Mouse (Mus musculus) layer of hippocampus, postnatal 36 days (tissue): ENCODE results near the gene Gm3252. TPM values are rescaled to one million over a fixed set of nuclear protein-coding genes. Genes with fewer than 3 reads are reported as not detected.
"Not testable (repeated sequence)": the region's sequence is repeated elsewhere in the genome, so short reads cannot be mapped to it uniquely, and the experiment has no call there.

Source experiments
- DNase-seq, 2 experiments: peaks; one replicate each; pipeline ENCODE4 v3.0.0; 2022
- total RNA-seq, 2 experiments: library from RNA; stranded (reverse); gene quantifications; 2 replicates each; pipeline ENCODE4 v1.2.3; 2021

Gm3252 gene
- under 1 TPM in 1 of 2 experiments, not detected in 1; 0.20 TPM for total RNA-seq

DNA sequence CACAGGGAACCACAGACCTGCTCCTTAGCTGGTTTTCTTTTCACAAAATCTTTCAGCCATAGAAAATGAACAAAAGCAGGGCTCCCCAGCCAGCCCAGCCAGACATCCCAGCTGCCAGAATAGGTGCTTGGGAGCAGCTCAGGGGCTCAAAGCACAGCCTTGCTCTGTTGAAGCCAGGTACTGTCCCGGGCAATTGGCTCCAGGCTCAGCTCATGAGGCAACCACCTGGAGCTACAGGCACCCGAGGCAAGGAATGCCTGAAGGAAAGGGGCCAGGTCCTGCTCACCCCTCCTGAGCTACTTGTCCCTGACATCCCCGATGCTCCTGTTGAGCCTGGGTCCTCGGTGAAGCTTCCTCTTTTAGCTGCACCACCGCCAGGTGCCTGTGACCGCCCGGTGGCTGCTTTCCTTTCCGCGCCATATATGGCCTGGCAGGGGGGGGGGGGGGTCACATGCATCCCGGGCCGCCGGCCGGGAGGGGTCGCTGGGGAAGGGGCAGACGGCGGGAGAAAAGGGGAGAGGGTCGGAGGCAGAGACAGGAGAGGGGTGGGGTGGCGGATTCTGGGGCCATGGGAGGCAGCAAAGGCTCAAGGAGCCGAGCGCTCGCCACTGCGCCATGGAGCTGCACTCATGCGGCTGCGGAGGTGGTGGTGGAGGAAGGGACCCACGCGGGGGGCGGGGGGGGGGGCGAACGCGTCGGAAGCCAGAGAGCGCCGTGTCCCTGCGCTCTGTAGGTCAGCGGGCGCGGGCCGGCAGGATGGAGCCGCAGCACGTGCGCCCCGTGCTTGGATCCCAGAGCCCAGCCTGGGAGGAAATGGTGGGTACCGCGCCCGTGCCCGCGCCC is at the start of gene Gm3252:
Gm3252 (plus strand) TSS at position 738 of the 843 bp plus-strand sequence.
- DNase-seq, result not testable (repeated sequence)

DNA sequence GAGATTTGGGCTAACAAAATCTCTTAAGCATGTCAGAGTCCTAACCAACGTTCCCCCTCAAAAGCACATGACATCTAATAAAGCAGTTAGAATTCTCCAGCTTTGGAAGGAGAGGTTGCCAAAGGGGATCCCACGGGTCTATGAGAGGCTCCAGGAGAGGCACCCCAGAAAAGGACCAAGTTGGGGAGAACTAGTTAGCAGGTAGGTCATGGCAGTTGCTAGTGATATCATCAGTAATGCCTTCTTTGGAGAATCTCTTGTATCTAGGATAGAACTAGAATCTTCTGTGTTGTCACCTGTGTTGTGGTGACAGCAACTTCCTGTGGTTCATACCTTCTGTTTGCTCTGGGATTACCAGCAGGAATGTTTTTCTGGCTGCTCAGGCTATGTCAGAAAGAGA is 17.6 kb upstream of the Gm3252 start, which contains the start of gene Gm7876:
Gm7876 (plus strand) TSS at position 301 of the 400 bp plus-strand sequence.
- not testable (repeated sequence) for DNase-seq

DNA sequence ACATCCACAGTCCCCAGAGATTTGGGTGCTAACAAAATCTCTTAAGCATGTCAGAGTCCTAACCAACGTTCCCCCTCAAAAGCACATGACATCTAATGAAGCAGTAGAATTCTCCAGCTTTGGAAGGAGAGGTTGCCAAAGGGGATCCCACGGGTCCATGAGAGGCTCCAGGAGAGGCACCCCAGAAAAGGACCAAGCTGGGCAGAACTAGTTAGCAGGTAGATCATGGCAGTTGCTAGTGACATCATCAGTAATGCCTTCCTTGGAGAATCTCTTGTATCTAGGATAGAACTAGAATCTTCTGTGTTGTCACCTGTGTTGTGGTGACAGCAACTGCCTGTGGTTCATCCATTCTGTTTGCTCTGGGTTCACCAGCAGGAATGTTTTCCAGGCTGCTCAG is 49.5 kb downstream of the Gm3252 start, which contains the start of gene Gm9602:
Gm9602 (plus strand) TSS at position 301 of the 400 bp plus-strand sequence.
- not testable (repeated sequence) for DNase-seq

Other genes with a start within 250 kb of the Gm3252 start
- not detected for gene Gm3182, start 245.0 kb upstream of the Gm3252 start, total RNA-seq
- not detected for gene Gm3047, start 171.4 kb upstream of the Gm3252 start, total RNA-seq
- under 1 TPM in 1 of 2 experiments, not detected in 1; 0.50 TPM for gene Gm8159, start 94.4 kb upstream of the Gm3252 start, total RNA-seq
- not detected for gene Gm3239, start 62.6 kb upstream of the Gm3252 start, total RNA-seq
- not detected for gene Gm7876, start 17.5 kb upstream of the Gm3252 start, total RNA-seq
- not detected for gene Gm9602, start 49.6 kb downstream of the Gm3252 start, total RNA-seq
- gene Gm3269, start 111.3 kb downstream of the Gm3252 start, total RNA-seq, result not detected
- 10 to 100 TPM in 1 of 2 experiments, 1 to 10 TPM in 1; 8.9 to 13.8 TPM for gene Gm3264, start 128.8 kb downstream of the Gm3252 start, total RNA-seq
- not detected for gene Gm3278, start 165.6 kb downstream of the Gm3252 start, total RNA-seq